Mouse (Mus musculus) heart, embryonic 11.5 days (tissue): ENCODE results near the gene Apoc4. TPM values are rescaled to one million over a fixed set of nuclear protein-coding genes. Genes with fewer than 3 reads are reported as not detected.
A peak's percentile ranks its signal among the peaks of the same experiment; 100 is the strongest.

Experiments
- ATAC-seq: fragments of 200-750 bp; cut with Nextera tagmentation; replicated peaks from 2 replicates; pipeline ENCODE4 v1.8.0; 2017; ENCODE audit warnings: moderate library complexity; ENCODE audit not compliant: insufficient number of reproducible peaks, low FRiP score, low TSS enrichment
- H3K27ac ChIP-seq: fragments of 300-500 bp; sonication (generic); 2 replicates; pipeline ENCODE4 v1.5.1; 2014; ENCODE audit warnings: mild to moderate bottlenecking, low read depth, low read length
- H3K27me3 ChIP-seq: fragments of 300-500 bp; sonication (generic); 2 replicates; pipeline ENCODE4 v1.6.1; 2014; ENCODE audit warnings: mild to moderate bottlenecking, low read length, mixed read lengths; ENCODE audit not compliant: control insufficient read depth, insufficient read depth
- H3K36me3 ChIP-seq: fragments of 300-500 bp; sonication (generic); 2 replicates; pipeline ENCODE4 v1.6.1; 2014; ENCODE audit warnings: mild to moderate bottlenecking, low read length, moderate library complexity, mixed read lengths; ENCODE audit not compliant: control insufficient read depth, insufficient read depth
- H3K4me1 ChIP-seq: fragments of 300-500 bp; sonication (generic); 2 replicates; pipeline ENCODE4 v1.6.1; 2014; ENCODE audit warnings: low read length; ENCODE audit not compliant: control insufficient read depth, insufficient read depth
- H3K4me2 ChIP-seq: fragments of 300-500 bp; sonication (generic); 2 replicates; pipeline ENCODE4 v1.6.1; 2014; ENCODE audit warnings: mild to moderate bottlenecking, moderate library complexity
- H3K4me3 ChIP-seq: fragments of 300-500 bp; sonication (generic); 2 replicates; pipeline ENCODE4 v1.5.1; 2014; ENCODE audit warnings: low read depth, low read length
- H3K9ac ChIP-seq: fragments of 300-500 bp; sonication (generic); 2 replicates; pipeline ENCODE4 v1.6.1; 2014; ENCODE audit warnings: mild to moderate bottlenecking, low read depth, low read length, moderate library complexity
- H3K9me3 ChIP-seq: fragments of 300-500 bp; sonication (generic); replicated peaks from 2 replicates; pipeline ENCODE4 v1.6.1; 2016; ENCODE audit warnings: low read length; ENCODE audit not compliant: control insufficient read depth
- WGBS: fragments of 180-500 bp; shearing (Covaris S2); extraction: QIAGEN DNeasy Blood & Tissue Kit; methylation state at CpG from one replicate; pipeline ENCODE4 v1.1.7; 2014; ENCODE audit not compliant: insufficient replicate concordance; 5-methylcytosine and 5-hydroxymethylcytosine counted together
- polyA plus RNA-seq: library from polyadenylated mRNA; unstranded; fragments of >200 nt; fragmentation: Nextera tagmentation; extraction: Ambion mirVana; gene quantifications from 2 replicates; pipeline ENCODE4 v1.2.1, GENCODE M21; 2014

Apoc4 gene
- polyA plus RNA-seq, 1 experiment from 2014 or later, result 0.34 TPM

DNA sequence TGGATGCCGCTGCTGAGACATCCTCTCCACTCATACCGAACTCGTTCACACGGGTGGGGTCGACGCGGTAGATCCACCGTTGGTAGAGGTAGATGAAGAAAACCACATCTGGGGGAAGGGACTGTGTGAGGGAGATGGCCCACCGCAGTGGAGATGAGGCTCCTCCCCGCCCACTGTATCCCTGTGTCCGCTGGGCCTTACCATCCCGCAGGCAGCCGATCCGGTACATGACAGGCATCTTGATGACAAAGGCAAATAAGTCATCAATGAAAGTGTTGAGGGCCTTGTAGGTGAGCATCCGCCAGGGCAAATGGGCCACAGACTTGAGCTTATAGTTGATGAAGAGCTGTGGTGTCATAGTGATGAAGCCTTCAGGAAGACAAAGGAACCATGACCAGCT, 47.4 kb downstream of the Apoc4 start:
- Histone ChIP-seq H3K4me3 (no peak overlapping the region), H3K9me3 (no peaks in the 10 kb centered on the region), H3K9ac (no peak overlapping the region), H3K36me3 (peaks cover 60% of the 10 kb centered on the region), H3K4me1 (peaks cover 2% of the 10 kb centered on the region; the same call in 1 of the 2 replicates), H3K4me2 (no peak overlapping the region), H3K27ac (no peak overlapping the region), H3K27me3 (no peaks in the 10 kb centered on the region)
- no peak for ATAC-seq
- WGBS, result 91% methylated on average over 15 of the region's 15 CpGs

DNA sequence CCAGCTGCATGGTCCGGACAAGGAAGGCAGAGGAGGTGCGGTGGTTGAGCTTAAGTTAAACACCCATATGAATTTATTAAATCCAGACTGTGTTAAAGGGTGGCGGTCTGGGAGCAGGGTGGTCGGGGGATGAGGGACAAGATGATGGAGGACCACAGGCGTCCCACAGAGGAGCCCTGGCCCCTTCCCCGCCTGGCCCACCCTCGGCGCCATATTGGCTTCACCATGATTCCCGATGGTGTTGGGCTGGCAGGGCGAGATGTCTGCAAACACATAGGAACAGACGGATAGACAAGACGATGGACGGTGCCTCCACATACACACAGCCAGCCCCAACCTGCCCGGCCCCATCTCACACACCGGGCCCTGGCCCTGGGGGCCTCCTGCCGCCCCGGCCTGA, 48.1 kb downstream of the Apoc4 start:
- Histone ChIP-seq H3K9me3 (no peaks in the 10 kb centered on the region), H3K4me2 (no peak overlapping the region), H3K27ac (no peak overlapping the region), H3K27me3 (no peaks in the 10 kb centered on the region), H3K9ac (no peak overlapping the region), H3K4me3 (no peak overlapping the region), H3K4me1 (peaks cover 2% of the 10 kb centered on the region; the same call in 1 of the 2 replicates), H3K36me3 (peaks cover 55% of the 10 kb centered on the region)
- WGBS, result 89% methylated on average over 17 of the region's 17 CpGs
- ATAC-seq, result no peak

DNA sequence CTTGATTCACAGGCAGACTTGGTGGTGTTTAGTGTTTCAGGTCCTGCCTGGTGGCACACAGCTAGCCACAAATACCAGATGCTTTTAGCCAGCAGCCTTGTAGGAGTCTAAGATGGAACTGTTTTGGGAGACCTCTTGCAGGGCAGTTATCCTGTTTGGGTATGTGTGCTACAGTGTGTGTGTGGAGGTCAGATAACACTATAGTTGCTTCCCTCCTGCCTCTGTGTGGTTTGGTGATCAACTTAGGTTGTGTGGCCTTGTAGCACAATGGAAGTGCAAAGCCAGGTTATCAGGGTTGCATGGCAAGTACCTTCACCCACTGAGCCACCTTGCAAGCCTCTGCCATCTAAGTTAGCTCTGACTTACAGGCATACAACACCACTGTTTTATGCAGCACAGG, 48.6 kb downstream of the Apoc4 start:
- no peaks in the 10 kb centered on the region for H3K9me3 ChIP-seq
- ATAC-seq, result no peak
- H3K4me3 ChIP-seq, result no peak overlapping the region
- no peak overlapping the region for H3K4me2 ChIP-seq
- 0 out of 2 replicates have a peak overlapping the region, but pooled peaks have one; percentile 6 for H3K27ac ChIP-seq
- H3K4me1 ChIP-seq, result peaks cover 2% of the 10 kb centered on the region; the same call in 1 of the 2 replicates
- no peaks in the 10 kb centered on the region for H3K27me3 ChIP-seq
- peaks cover 50% of the 10 kb centered on the region for H3K36me3 ChIP-seq
- H3K9ac ChIP-seq, result no peak overlapping the region

DNA sequence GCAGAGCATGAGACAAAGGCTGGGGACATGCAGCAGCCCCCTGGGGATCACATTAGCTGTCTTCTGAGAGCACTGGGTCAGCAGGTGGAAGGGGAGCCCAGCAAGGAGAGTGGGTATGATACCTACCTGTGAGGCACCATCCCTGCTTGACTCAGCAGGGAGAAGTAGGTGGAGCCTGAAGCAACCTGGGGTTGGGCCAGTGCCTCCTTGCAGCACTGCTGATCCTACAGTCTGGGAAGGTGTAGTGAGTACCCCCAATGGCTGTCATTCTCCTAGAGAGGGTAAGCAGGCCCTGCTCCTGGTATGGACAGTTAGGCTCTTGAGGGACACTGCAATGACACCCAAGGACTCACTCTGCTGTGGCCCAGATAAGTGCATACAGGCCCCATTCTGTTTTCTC, 49.0 kb downstream of the Apoc4 start:
- Histone ChIP-seq H3K36me3 (peaks cover 46% of the 10 kb centered on the region), H3K27me3 (no peaks in the 10 kb centered on the region), H3K9me3 (no peaks in the 10 kb centered on the region), H3K27ac (no peak overlapping the region), H3K4me1 (peaks cover 2% of the 10 kb centered on the region; the same call in 1 of the 2 replicates), H3K4me2 (no peak overlapping the region), H3K4me3 (no peak overlapping the region), H3K9ac (no peak overlapping the region)
- no peak for ATAC-seq

DNA sequence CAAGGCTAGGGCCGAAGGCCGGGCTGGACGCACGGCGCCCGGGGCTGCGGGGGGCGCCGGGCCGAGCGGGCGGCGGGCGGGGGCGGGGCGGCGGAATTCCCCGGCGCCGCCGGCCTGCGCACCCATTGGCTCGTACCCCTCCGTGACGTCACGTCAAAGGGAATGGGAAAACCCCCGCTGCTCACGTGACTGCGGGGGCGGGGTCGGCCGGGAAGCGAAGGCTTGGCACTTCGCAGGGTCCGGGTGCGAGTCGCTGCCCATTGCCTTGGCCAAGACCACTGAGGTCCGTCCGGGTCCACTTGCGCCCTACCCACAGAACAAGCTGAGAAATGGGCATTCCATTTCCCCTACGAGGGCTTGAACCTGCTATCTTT, 51.9 kb downstream of the Apoc4 start, which contains the start of gene Relb:
Gene Relb, minus strand, starts transcription at position 78 of the 374 bp plus-strand sequence.
- H3K27ac ChIP-seq, result peak within 1 kb of the TSS; percentile 68
- WGBS, result under 1% methylated on average over 37 of the region's 41 CpGs
- H3K4me3 ChIP-seq, result peak within 1 kb of the TSS; percentile 69
- peaks cover 17% of the 10 kb centered on the region for H3K36me3 ChIP-seq
- peaks cover 2% of the 10 kb centered on the region; the same call in 1 of the 2 replicates for H3K4me1 ChIP-seq
- peak within 1 kb of the TSS; percentile 62 for H3K9ac ChIP-seq
- no peaks in the 10 kb centered on the region for H3K27me3 ChIP-seq
- peak; percentile 74 for ATAC-seq
- H3K4me2 ChIP-seq, result peak within 1 kb of the TSS; percentile 92
- H3K9me3 ChIP-seq, result no peaks in the 10 kb centered on the region

DNA sequence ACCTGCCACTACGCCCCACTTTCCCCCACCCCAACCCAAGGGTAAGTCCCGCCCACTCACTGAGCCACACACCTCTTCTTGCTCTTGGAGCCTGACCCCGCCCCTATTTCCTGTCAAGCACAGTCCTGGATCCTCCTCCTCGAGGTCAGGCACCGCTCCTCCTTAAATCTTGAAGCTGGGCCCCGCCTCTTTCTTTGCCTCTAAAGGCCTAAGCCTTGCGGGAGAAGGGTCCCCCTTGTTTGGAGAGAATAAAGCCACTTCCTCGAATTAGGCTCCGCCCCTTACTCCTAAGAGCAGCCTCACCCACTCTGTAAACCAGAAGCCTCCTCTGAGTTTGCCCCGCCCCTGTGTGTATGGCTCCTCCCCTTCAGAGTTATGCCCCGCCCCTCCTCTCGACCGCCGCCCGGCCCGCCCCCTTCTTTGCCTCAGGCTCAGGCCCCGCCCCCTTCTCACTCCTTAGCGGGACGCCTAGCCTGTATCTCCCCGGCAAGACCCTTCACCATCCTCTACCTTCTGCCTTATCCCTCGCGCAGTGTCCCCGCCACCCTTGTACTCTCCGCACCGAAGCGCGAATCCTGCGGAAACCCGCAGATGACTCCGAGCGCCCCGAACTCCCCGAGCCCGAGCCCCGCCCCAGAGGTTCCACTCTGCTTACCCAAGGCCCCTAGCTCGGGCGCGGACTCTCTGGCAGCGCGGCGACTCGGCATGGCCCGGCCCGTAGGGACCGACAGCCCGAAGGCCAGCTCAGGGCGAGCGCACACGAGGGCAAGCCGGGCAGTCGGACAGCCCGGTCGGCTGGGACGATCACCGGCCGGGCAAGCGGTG, 52.5 kb downstream of the Apoc4 start:
- peak; percentile 83 for ATAC-seq
- H3K4me3 ChIP-seq, result peak overlapping the region; percentile 69
- peak overlapping the region; percentile 92 for H3K4me2 ChIP-seq
- H3K9ac ChIP-seq, result peak overlapping the region; percentile 62
- H3K27ac ChIP-seq, result peak overlapping the region; percentile 68
- no peaks in the 10 kb centered on the region for H3K27me3 ChIP-seq
- 1% methylated on average over 57 of the region's 57 CpGs for WGBS
- H3K36me3 ChIP-seq, result peaks cover 12% of the 10 kb centered on the region
- peaks cover 2% of the 10 kb centered on the region; the same call in 1 of the 2 replicates for H3K4me1 ChIP-seq
- no peaks in the 10 kb centered on the region for H3K9me3 ChIP-seq

DNA sequence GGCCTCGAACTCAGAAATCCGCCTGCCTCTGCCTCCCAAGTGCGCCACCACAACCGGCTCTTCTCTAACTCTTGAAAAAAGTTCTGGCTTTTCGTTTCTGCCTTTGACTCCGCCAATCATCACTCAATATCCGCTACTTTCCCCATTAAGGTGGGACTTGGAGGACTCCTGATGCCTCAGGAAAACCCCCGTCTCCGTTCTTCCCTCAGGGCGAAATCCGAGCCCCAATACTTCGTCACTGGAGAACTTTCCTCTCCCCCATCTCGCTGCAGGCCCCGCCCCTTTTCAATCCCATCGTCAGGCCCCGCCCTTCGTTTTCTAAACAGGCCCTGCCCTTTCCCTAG, 53.1 kb downstream of the Apoc4 start:
- Histone ChIP-seq H3K9ac (no peak overlapping the region), H3K27ac (peak overlapping the region; percentile 68), H3K27me3 (no peaks in the 10 kb centered on the region), H3K9me3 (no peaks in the 10 kb centered on the region), H3K4me2 (peak overlapping the region; percentile 92), H3K4me3 (peak overlapping the region; percentile 69), H3K36me3 (peaks cover 7% of the 10 kb centered on the region; the same call in 1 of the 2 replicates), H3K4me1 (peaks cover 2% of the 10 kb centered on the region; the same call in 1 of the 2 replicates)
- WGBS, result 10% methylated on average over 17 of the region's 17 CpGs
- ATAC-seq, result no peak
